Mouse (Mus musculus): Measurements from ENCODE around the gene Apbb1ip.

DNA sequence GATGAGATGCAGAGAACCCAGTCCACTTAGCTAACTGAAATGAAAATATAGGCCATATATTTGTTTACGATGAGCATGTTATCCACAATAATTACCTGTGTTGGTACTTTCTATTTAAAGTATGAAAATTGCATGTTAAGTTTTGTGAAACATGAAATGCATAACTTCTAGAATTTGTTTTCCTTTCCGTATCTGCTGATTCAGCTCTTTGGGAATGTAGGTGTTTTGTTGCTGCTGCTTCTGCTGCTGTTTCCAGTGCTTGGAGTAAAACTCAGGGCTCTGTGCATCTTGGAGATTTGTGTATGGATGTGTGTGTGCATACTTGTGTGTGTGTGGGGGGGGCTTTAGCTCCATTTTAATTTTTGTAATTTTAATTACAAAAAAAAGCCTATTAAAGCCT is 14.8 kb downstream of the Apbb1ip start:
- TF ChIP-seq CTCF (IDR thresholded peaks at IDR 0.05; ENCODE audit: extremely low read depth, insufficient read depth, low read length) (no peak), POLR2A (IDR thresholded peaks at IDR 0.05; ENCODE audit: extremely low read depth, insufficient read depth, low read length) (no peak)
